ENCODE assay signal across 12 mouse cellular contexts in genomic region chr8:46742691-46743082, GRCm38 (mm10). TPM values are rescaled to one million over a fixed set of nuclear protein-coding genes. Genes with fewer than 3 reads are reported as not detected.
DNase-seq lines count a peak whose midpoint lies in the region; ATAC-seq and TF ChIP-seq lines count a peak whose summit lies in the region.
"Had no signal": no experiment of that assay in that cellular context is flagged by ENCODE, and none has a peak within 500 bp of the region (broad histone marks: within the 10 kb centered on the region; RNA-seq: fewer than 3 reads in every experiment).

No protein-coding gene starts in this region.

- H3K9ac ChIP-seq in limb, embryonic 13.5 days, result no peak overlapping the region
- peak overlapping the region; percentile 96; the same call in 1 of the 2 replicates for H3K9ac ChIP-seq in CH12.LX (ENCODE audit: insufficient read depth, low read depth)
- H3K9ac ChIP-seq in midbrain, embryonic 13.5 days (replicated peaks), result no peak overlapping the region

- in situ Hi-C loops in CH12.LX (cut with MboI; ENCODE audit: low pct_ligation_motif_present, low pct_unique_long_range_greater_than_20kb, low sequenced_read_pairs), result no loop called here

- no peak for TF ChIP-seq RAD21 in CH12.LX (IDR thresholded peaks at IDR 0.05; ENCODE audit: low read depth, low read length)

- no peak for TF ChIP-seq POLR2A in CH12.LX (IDR thresholded peaks at IDR 0.05; ENCODE audit: low read depth, low read length)

- H3K36me3 ChIP-seq in limb, embryonic 13.5 days, result no peaks in the 10 kb centered on the region
- no peaks in the 10 kb centered on the region for H3K36me3 ChIP-seq in limb, embryonic 10.5 days
- peaks cover 0 to 21% of the 10 kb centered on the region in 2 experiments for H3K36me3 ChIP-seq in CH12.LX (replicated peaks in 1 of 2; ENCODE audit: control insufficient read depth in 1 of 2, insufficient read depth in 1 of 2, low read length in 1 of 2)
- no peaks in the 10 kb centered on the region for H3K36me3 ChIP-seq in macrophage (ENCODE audit: inconsistent target)
- no peaks in the 10 kb centered on the region for H3K36me3 ChIP-seq in midbrain, embryonic 13.5 days

- H3K9me3 ChIP-seq in limb, embryonic 13.5 days, result no peaks in the 10 kb centered on the region
- H3K9me3 ChIP-seq in limb, embryonic 10.5 days (replicated peaks), result no peaks in the 10 kb centered on the region
- no peaks in the 10 kb centered on the region for H3K9me3 ChIP-seq in CH12.LX (replicated peaks; ENCODE audit: low read length)
- no peaks in the 10 kb centered on the region for H3K9me3 ChIP-seq in midbrain, embryonic 13.5 days

- WGBS in limb, embryonic 13.5 days, result 57% methylated on average over 5 of the region's 5 CpGs
- 73% methylated on average over 5 of the region's 5 CpGs for WGBS in limb, embryonic 10.5 days
- 20% methylated on average over 4 of the region's 5 CpGs for WGBS in macrophage (ENCODE audit: missing documents)
- 86% methylated on average over 5 of the region's 5 CpGs for WGBS in midbrain, embryonic 13.5 days

- dilution Hi-C loops in CH12.LX (cut with MboI; ENCODE audit: extremely low pct_ligation_motif_present, extremely low pct_unique_long_range_greater_than_20kb, low sequenced_read_pairs), result no loop called here

- no peak for TF ChIP-seq CTCF in gastrocnemius, adult 2 months (IDR thresholded peaks at IDR 0.05)
- no peak for TF ChIP-seq CTCF in CH12.LX (conservative IDR thresholded peaks at IDR 0.05 in 1 of 2, IDR thresholded peaks at IDR 0.05 in 1 of 2; ENCODE audit: low read depth in 2 of 2, low read length in 2 of 2)

- DNase-seq in gastrocnemius, adult 2 months, result no peak
- DNase-seq in gastrocnemius, postnatal 10 days, result no peak
- DNase-seq in limb, embryonic 10.5 days (ENCODE audit: low spot score), result no peak
- DNase-seq in CH12.LX (ENCODE audit: extremely low read depth) (no peak), adipocyte (ENCODE audit: low spot score) (no peak)
- DNase-seq: cerebellum, adult 11 months; gastrocnemius, postnatal 14 days; layer of hippocampus, adult 9-11 months had no signal

- no peaks in the 10 kb centered on the region for H3K27me3 ChIP-seq in limb, embryonic 13.5 days
- H3K27me3 ChIP-seq in limb, embryonic 10.5 days (ENCODE audit: low read depth, poor library complexity, severe bottlenecking), result no peaks in the 10 kb centered on the region
- H3K27me3 ChIP-seq in CH12.LX (replicated peaks), result no peaks in the 10 kb centered on the region
- no peaks in the 10 kb centered on the region for H3K27me3 ChIP-seq in midbrain, embryonic 13.5 days

- ATAC-seq in limb, embryonic 13.5 days (ENCODE audit: low FRiP score, low read depth), result no peak
- no peak for ATAC-seq in midbrain, embryonic 13.5 days
- ATAC-seq: forebrain, embryonic 14.5 days had no signal

- peaks cover 43% of the 10 kb centered on the region for H3K4me1 ChIP-seq in limb, embryonic 13.5 days
- peaks cover 33% of the 10 kb centered on the region for H3K4me1 ChIP-seq in limb, embryonic 10.5 days
- peaks cover 4 to 47% of the 10 kb centered on the region in 2 experiments for H3K4me1 ChIP-seq in CH12.LX (ENCODE audit: control insufficient read depth in 1 of 2, insufficient read depth in 2 of 2)
- H3K4me1 ChIP-seq in midbrain, embryonic 13.5 days (replicated peaks), result peaks cover 15% of the 10 kb centered on the region

- H3K79me2 ChIP-seq in CH12.LX (replicated peaks; ENCODE audit: control insufficient read depth, extremely low read depth, insufficient read depth, poor library complexity, severe bottlenecking) (peaks cover 86% of the 10 kb centered on the region), macrophage (ENCODE audit: inconsistent target) (peaks cover 89% of the 10 kb centered on the region)

- peak overlapping the region; percentile 98 for H3K27ac ChIP-seq in gastrocnemius, adult 2 months
- H3K27ac ChIP-seq in limb, embryonic 13.5 days, result no peak overlapping the region
- H3K27ac ChIP-seq in limb, embryonic 10.5 days, result no peak overlapping the region
- H3K27ac ChIP-seq in CH12.LX (ENCODE audit: insufficient read depth, low read depth), result no peak overlapping the region
- H3K27ac ChIP-seq in macrophage, result peak overlapping the region; percentile 94; the same call in 1 of the 2 replicates
- H3K27ac ChIP-seq in midbrain, embryonic 13.5 days, result no peak overlapping the region

- peak overlapping the region; percentile 96 for H3K4me3 ChIP-seq in gastrocnemius, adult 2 months
- no peak overlapping the region for H3K4me3 ChIP-seq in limb, embryonic 13.5 days
- no peak overlapping the region for H3K4me3 ChIP-seq in limb, embryonic 10.5 days
- H3K4me3 ChIP-seq in CH12.LX (replicated peaks in 1 of 3; ENCODE audit: low read depth in 2 of 3, low read length in 2 of 3, poor library complexity in 1 of 3) (peak overlapping the region in 1 of 3 experiments; percentile 96), macrophage (ENCODE audit: inconsistent target) (peak overlapping the region; percentile 84)
- H3K4me3 ChIP-seq in midbrain, embryonic 13.5 days (replicated peaks), result no peak overlapping the region

- TF ChIP-seq EP300 in CH12.LX (IDR thresholded peaks at IDR 0.05; ENCODE audit: low read length), result no peak

- intact Hi-C loops in gastrocnemius, adult 2 months (cut with DNase I), result no loop called here

- peak overlapping the region; percentile 86; the same call in 1 of the 2 replicates for H3K4me2 ChIP-seq in limb, embryonic 13.5 days (replicated peaks)
- H3K4me2 ChIP-seq in CH12.LX (ENCODE audit: insufficient read depth, low read depth, poor library complexity, severe bottlenecking), result peak overlapping the region; percentile 80
- H3K4me2 ChIP-seq in midbrain, embryonic 13.5 days (replicated peaks), result no peak overlapping the region

TF ChIP-seq in CH12.LX, 34 proteins besides CTCF, POLR2A, EP300 and RAD21:
- TF ChIP-seq SIN3A (IDR thresholded peaks at IDR 0.05; ENCODE audit: low read length), result no peak
- no peak for TF ChIP-seq ETS1 (conservative IDR thresholded peaks at IDR 0.05; ENCODE audit: low read depth, low read length)
- TF ChIP-seq ZMIZ1 (IDR thresholded peaks at IDR 0.05; ENCODE audit: low read depth, low read length), result no peak
- TF ChIP-seq TBP (conservative IDR thresholded peaks at IDR 0.05; ENCODE audit: low read depth, low read length), result no peak
- TF ChIP-seq MEF2A (IDR thresholded peaks at IDR 0.05; ENCODE audit: borderline replicate concordance, low read depth, low read length), result no peak
- no peak for TF ChIP-seq SMC3 (IDR thresholded peaks at IDR 0.05; ENCODE audit: low read depth, low read length)
- no peak for TF ChIP-seq HCFC1 (IDR thresholded peaks at IDR 0.05; ENCODE audit: low read depth, low read length)
- TF ChIP-seq UBTF (IDR thresholded peaks at IDR 0.05; ENCODE audit: low read depth, low read length), result no peak
- TF ChIP-seq MAFK (IDR thresholded peaks at IDR 0.05; ENCODE audit: insufficient replicate concordance, low read length), result no peak
- no peak for TF ChIP-seq TCF12 (IDR thresholded peaks at IDR 0.05; ENCODE audit: low read depth, low read length)
- no peak for TF ChIP-seq JUN (IDR thresholded peaks at IDR 0.05; ENCODE audit: insufficient read depth, low read depth, low read length)
- no peak for TF ChIP-seq ELF1 (IDR thresholded peaks at IDR 0.05; ENCODE audit: low read depth, low read length)
- no peak for TF ChIP-seq RCOR1 (conservative IDR thresholded peaks at IDR 0.05; ENCODE audit: low read depth, low read length)
- no peak for TF ChIP-seq CHD1 (IDR thresholded peaks at IDR 0.05; ENCODE audit: low read depth, low read length)
- TF ChIP-seq POLR2AphosphoS2 (IDR thresholded peaks at IDR 0.05; ENCODE audit: low read depth, low read length), result no peak

RNA-seq across cellular contexts. Expression of gene Irf2, which starts 3.2 kb away (rescaled TPM):
- total RNA-seq in gastrocnemius, adult 2 months (2021), result 10 to 100 TPM; 40.0 to 41.8 TPM
- total RNA-seq in gastrocnemius, postnatal 10 days (2021), result 10 to 100 TPM; 25.2 to 44.4 TPM
- polyA plus RNA-seq in limb, embryonic 13.5 days (2015; fragmentation: Nextera tagmentation; extraction: Ambion mirVana), result 15.8 and 19.6 TPM in 2 replicates
- 7.7 and 8.1 TPM in 2 replicates for polyA plus RNA-seq in limb, embryonic 10.5 days (2016; fragmentation: Nextera tagmentation; extraction: Ambion mirVana)
- 9.1 and 10.2 TPM in 2 replicates for total RNA-seq in CH12.LX (2012; rRNA removed)
- total RNA-seq in CH12.LX (2014; rRNA removed), result 5.7 and 7.1 TPM in 2 replicates
- polyA plus RNA-seq in CH12.LX (2012; ENCODE audit: insufficient read length, low read depth), result 37.4 and 47.3 TPM in 2 replicates
- total RNA-seq in macrophage (2018; cell fraction: chromatin; rRNA removed), result 100 to 1,000 TPM; 126 to 622 (median 474) TPM
- 100 to 1,000 TPM in 7 of 26 experiments, 10 to 100 TPM in 19; 54.7 to 127 (median 84.0) TPM for total RNA-seq in macrophage (2018; cell fraction: cytosol; rRNA removed)
- 100 to 1,000 TPM in 22 of 26 experiments, 10 to 100 TPM in 4; 57.1 to 457 (median 191) TPM for total RNA-seq in macrophage (2018; cell fraction: nucleus; rRNA removed)
- 57.1 to 103 TPM (median 64.5 TPM) in 3 replicates for polyA plus RNA-seq in macrophage (2018)
- polyA plus RNA-seq in midbrain, embryonic 13.5 days (2015; fragmentation: Nextera tagmentation; extraction: Ambion mirVana), result 8.1 and 9.8 TPM in 2 replicates

Comparison
In these comparisons a context has a peak if more than half of its experiments do, and no peak if none do; other contexts are left out.
1. H3K27ac ChIP-seq: peak in gastrocnemius, adult 2 months (single experiment) and macrophage (single experiment); none in limb, embryonic 13.5 days (single experiment), limb, embryonic 10.5 days (single experiment), CH12.LX (single experiment) and midbrain, embryonic 13.5 days (single experiment).
2. H3K4me3 ChIP-seq: peak in gastrocnemius, adult 2 months (single experiment) and macrophage (single experiment); none in limb, embryonic 13.5 days (single experiment), limb, embryonic 10.5 days (single experiment) and midbrain, embryonic 13.5 days (single experiment).